Mouse (Mus musculus): ENCODE results near the gene Mblac2.

The Mblac2 gene

GRCm38 (mm10) chr13:81743391-81744091 lies 32.4 kb downstream of the Mblac2 start:
- peak in 1 of 2 experiments; percentile 11 for DNase-seq

GRCm38 (mm10) chr13:81744092-81744396 lies 32.9 kb downstream of the Mblac2 start:
- DNase-seq, result no peak

GRCm38 (mm10) chr13:81754878-81755277 lies 43.7 kb downstream of the Mblac2 start:
- no peak for DNase-seq

GRCm38 (mm10) chr13:81755324-81755723 lies 44.2 kb downstream of the Mblac2 start:
- no peak for DNase-seq

GRCm38 (mm10) chr13:81757058-81757660 lies 46.0 kb downstream of the Mblac2 start:
- DNase-seq, result peak in 1 of 2 experiments; percentile 8

- DNase-seq, result peak; percentile 57 to 79
Measured at GRCm38 (mm10) chr13:81760379-81760778, 49.2 kb downstream of the Mblac2 start.

- peak; percentile 44 to 49 for DNase-seq
Measured at GRCm38 (mm10) chr13:81761566-81762186, 50.5 kb downstream of the Mblac2 start.

- no peak for DNase-seq
Measured at GRCm38 (mm10) chr13:81764173-81764572, 53.0 kb downstream of the Mblac2 start.

- DNase-seq, result peak; percentile 66 to 92
Measured at GRCm38 (mm10) chr13:81767038-81767659, 56.0 kb downstream of the Mblac2 start.

GRCm38 (mm10) chr13:81776217-81776616 lies 65.1 kb downstream of the Mblac2 start:
- DNase-seq, result no peak

GRCm38 (mm10) chr13:81782475-81782874 lies 71.3 kb downstream of the Mblac2 start:
- no peak for DNase-seq

- DNase-seq, result peak; percentile 92 to 95
Measured at GRCm38 (mm10) chr13:81782971-81783404, 71.8 kb downstream of the Mblac2 start, which contains the start of gene Cetn3. Gene Cetn3 (plus strand): TSS chr13:81783077.

- peak; percentile 98 for DNase-seq
Measured at GRCm38 (mm10) chr13:81783405-81784342, 72.5 kb downstream of the Mblac2 start.

- DNase-seq, result peak in 1 of 2 experiments; percentile 10
Measured at GRCm38 (mm10) chr13:81785766-81786480, 74.8 kb downstream of the Mblac2 start.

GRCm38 (mm10) chr13:81790160-81790559 lies 79.0 kb downstream of the Mblac2 start:
- no peak for DNase-seq

- peak in 1 of 2 experiments; percentile 26 for DNase-seq
Measured at GRCm38 (mm10) chr13:81791861-81792260, 80.7 kb downstream of the Mblac2 start.

- no peak for DNase-seq
Measured at GRCm38 (mm10) chr13:81793850-81794249, 82.7 kb downstream of the Mblac2 start.

- no peak for DNase-seq
Measured at GRCm38 (mm10) chr13:81801121-81801520, 90.0 kb downstream of the Mblac2 start.
